Mouse (Mus musculus) stomach, postnatal 0 days (tissue): ENCODE data around the gene Phox2a.

Source experiments
- CTCF ChIP-seq: IDR thresholded peaks from 2 replicates; pipeline ENCODE4 v1.5.1; 2016; ENCODE audit warnings: antibody characterized with exemption, low read depth, mild to moderate bottlenecking, moderate library complexity
- EP300 ChIP-seq: optimal IDR thresholded peaks from 2 replicates; pipeline ENCODE3; 2016; ENCODE audit warnings: antibody characterized with exemption

DNA sequence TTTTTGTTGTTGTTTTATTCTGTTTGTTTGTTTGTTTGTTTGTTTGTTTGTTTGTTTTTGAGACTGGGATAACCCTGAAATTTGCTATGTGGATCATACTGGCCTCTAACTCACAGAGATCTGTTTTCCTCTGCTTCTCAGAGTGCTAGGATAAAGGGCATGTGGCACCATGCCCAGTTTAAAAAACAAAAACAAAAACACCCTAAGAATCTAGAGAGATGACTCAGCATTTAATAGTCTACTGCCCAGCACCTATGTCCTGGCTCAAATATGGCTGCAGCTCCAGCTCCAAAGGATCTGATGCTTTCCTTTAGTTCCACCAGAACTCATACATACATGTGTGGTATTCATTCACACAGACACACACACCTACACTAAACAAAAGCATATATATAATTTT is 42.9 kb downstream of the Phox2a start:
- TF ChIP-seq CTCF (no peak), EP300 (no peak)
